Mouse (Mus musculus): ENCODE results near the gene Tigd3.

Gene Tigd3

GRCm38 (mm10) chr19:5894002-5894678, at the start of gene Tigd3:
Gene Tigd3 (minus strand): TSS chr19:5894149.
- DNase-seq: peak; percentile 93

GRCm38 (mm10) chr19:5943404-5943803, 49.5 kb upstream of the Tigd3 start:
- no peak for DNase-seq

- DNase-seq: no peak
Observed at GRCm38 (mm10) chr19:5942581-5942980, 48.6 kb upstream of the Tigd3 start.

- no peak for DNase-seq
Observed at GRCm38 (mm10) chr19:5940656-5941055, 46.7 kb upstream of the Tigd3 start.

GRCm38 (mm10) chr19:5940173-5940572, 46.2 kb upstream of the Tigd3 start:
- DNase-seq: peak; percentile 85

GRCm38 (mm10) chr19:5939715-5940114, 45.8 kb upstream of the Tigd3 start:
- no peak for DNase-seq

- DNase-seq: no peak
Observed at GRCm38 (mm10) chr19:5938516-5938915, 44.6 kb upstream of the Tigd3 start.

GRCm38 (mm10) chr19:5937836-5938406, 44.0 kb upstream of the Tigd3 start:
- DNase-seq: no peak

GRCm38 (mm10) chr19:5937095-5937835, 43.3 kb upstream of the Tigd3 start:
- DNase-seq: no peak

- DNase-seq: no peak
Observed at GRCm38 (mm10) chr19:5935691-5936090, 41.7 kb upstream of the Tigd3 start.

GRCm38 (mm10) chr19:5935266-5935665, 41.3 kb upstream of the Tigd3 start:
- no peak for DNase-seq

GRCm38 (mm10) chr19:5929634-5930596, 36.0 kb upstream of the Tigd3 start:
- peak; percentile 87 for DNase-seq

GRCm38 (mm10) chr19:5928546-5928945, 34.6 kb upstream of the Tigd3 start:
- DNase-seq: no peak

GRCm38 (mm10) chr19:5928104-5928503, 34.2 kb upstream of the Tigd3 start:
- DNase-seq: no peak

GRCm38 (mm10) chr19:5927532-5927931, 33.6 kb upstream of the Tigd3 start:
- DNase-seq: no peak

GRCm38 (mm10) chr19:5927026-5927425, 33.1 kb upstream of the Tigd3 start:
- no peak for DNase-seq

- DNase-seq: no peak
Observed at GRCm38 (mm10) chr19:5925311-5925855, 31.4 kb upstream of the Tigd3 start.

- peak; percentile 96 for DNase-seq
Observed at GRCm38 (mm10) chr19:5924713-5925093, 30.8 kb upstream of the Tigd3 start, which contains the start of gene Cdc42ep2. Gene Cdc42ep2 (minus strand): TSS chr19:5924816.

GRCm38 (mm10) chr19:5923990-5924712, 30.2 kb upstream of the Tigd3 start:
- DNase-seq: peak; percentile 95

GRCm38 (mm10) chr19:5922963-5923362, 29.0 kb upstream of the Tigd3 start:
- no peak for DNase-seq

GRCm38 (mm10) chr19:5922119-5922942, 28.4 kb upstream of the Tigd3 start:
- DNase-seq: no peak

Measured in kidney, adult 18-20 months (tissue).